Mouse (Mus musculus): ENCODE measurements around the gene Tspan10. TPM values are rescaled to one million over a fixed set of nuclear protein-coding genes. Genes with fewer than 3 reads are reported as not detected.

Gene Tspan10
- polyA plus RNA-seq, 2 experiments = not detected

GRCm38 (mm10) chr11:120484265-120484981 lies 42.0 kb downstream of the Tspan10 start, which contains the start of gene Mrpl12:
TSS of gene Mrpl12 (plus strand) at chr11:120484613.
- no peaks in the 10 kb centered on the region for H3K27me3 ChIP-seq (ENCODE audit: control insufficient read depth, insufficient read depth, low read length)
- ATAC-seq (ENCODE audit: insufficient read depth) = peak; percentile 87
- TF ChIP-seq CTCF (IDR thresholded peaks at IDR 0.05; ENCODE audit: low read depth) (peak; percentile 27; the same call in 1 of the 2 replicates), EP300 (IDR thresholded peaks at IDR 0.05; ENCODE audit: low read depth) (peak; percentile 45)
- H3K36me3 ChIP-seq (replicated peaks; ENCODE audit: control insufficient read depth, insufficient read depth, low read depth) = peaks cover 48% of the 10 kb centered on the region
- peak within 1 kb of the TSS; percentile 92 for H3K9ac ChIP-seq (replicated peaks)
- peak within 1 kb of the TSS; percentile 70 for H3K4me2 ChIP-seq (ENCODE audit: low read depth)
- H3K9me3 ChIP-seq (ENCODE audit: control insufficient read depth, low read length) = no peaks in the 10 kb centered on the region
- WGBS (ENCODE audit: insufficient replicate concordance) = under 1% methylated on average over 60 of the region's 60 CpGs
- peak; percentile 85 to 87 (median 87) for DNase-seq (ENCODE audit: low read depth in 3 of 3, low spot score in 3 of 3)
- H3K27ac ChIP-seq = peak within 1 kb of the TSS; percentile 37
- H3K4me1 ChIP-seq (replicated peaks; ENCODE audit: control insufficient read depth in 2 of 2, insufficient read depth in 2 of 2, low read length in 1 of 2) = peaks cover 4 to 6% of the 10 kb centered on the region in 2 experiments
- peak within 1 kb of the TSS; percentile 70 to 92 for H3K4me3 ChIP-seq (ENCODE audit: insufficient read depth in 1 of 2, low read depth in 2 of 2, low read length in 2 of 2)

GRCm38 (mm10) chr11:120485251-120485650 lies 42.8 kb downstream of the Tspan10 start:
- H3K4me3 ChIP-seq (ENCODE audit: insufficient read depth in 1 of 2, low read depth in 2 of 2, low read length in 2 of 2) = peak overlapping the region; percentile 70 to 92
- no peaks in the 10 kb centered on the region for H3K9me3 ChIP-seq (ENCODE audit: control insufficient read depth, low read length)
- peaks cover 42% of the 10 kb centered on the region for H3K36me3 ChIP-seq (replicated peaks; ENCODE audit: control insufficient read depth, insufficient read depth, low read depth)
- H3K27ac ChIP-seq = peak overlapping the region; percentile 37
- TF ChIP-seq CTCF (IDR thresholded peaks at IDR 0.05; ENCODE audit: low read depth) = no peak
- no peak for TF ChIP-seq EP300 (IDR thresholded peaks at IDR 0.05; ENCODE audit: low read depth)
- DNase-seq (ENCODE audit: low read depth in 3 of 3, low spot score in 3 of 3) (no peak), ATAC-seq (ENCODE audit: insufficient read depth) (no peak)
- WGBS (ENCODE audit: insufficient replicate concordance) = 6% methylated on average over 10 of the region's 10 CpGs
- H3K4me2 ChIP-seq (ENCODE audit: low read depth) = peak overlapping the region; percentile 70
- no peaks in the 10 kb centered on the region for H3K27me3 ChIP-seq (ENCODE audit: control insufficient read depth, insufficient read depth, low read length)
- H3K4me1 ChIP-seq (replicated peaks; ENCODE audit: control insufficient read depth in 2 of 2, insufficient read depth in 2 of 2, low read length in 1 of 2) = peaks cover 8 to 15% of the 10 kb centered on the region in 2 experiments
- peak overlapping the region; percentile 92 for H3K9ac ChIP-seq (replicated peaks)

- Histone ChIP-seq H3K4me2 (ENCODE audit: low read depth) (no peak overlapping the region), H3K9me3 (ENCODE audit: control insufficient read depth, low read length) (no peaks in the 10 kb centered on the region)
- WGBS (ENCODE audit: insufficient replicate concordance) = 77% methylated on average over 4 of the region's 4 CpGs
These were observed 46.1 kb downstream of the Tspan10 start for GRCm38 (mm10) chr11:120488516-120488915.

GRCm38 (mm10) chr11:120489054-120489761 lies 46.8 kb downstream of the Tspan10 start:
- H3K9me3 ChIP-seq (ENCODE audit: control insufficient read depth, low read length) = no peaks in the 10 kb centered on the region
- DNase-seq (ENCODE audit: low read depth in 3 of 3, low spot score in 3 of 3) (peak; percentile 73 to 80 (median 76)), ATAC-seq (ENCODE audit: insufficient read depth) (peak; percentile 21)
- peak overlapping the region; percentile 18; the same call in 1 of the 2 replicates for H3K4me2 ChIP-seq (ENCODE audit: low read depth)
- 53% methylated on average over 4 of the region's 4 CpGs for WGBS (ENCODE audit: insufficient replicate concordance)
- peaks cover 32% of the 10 kb centered on the region for H3K36me3 ChIP-seq (replicated peaks; ENCODE audit: control insufficient read depth, insufficient read depth, low read depth)
- peak overlapping the region; percentile 23; the same call in 1 of the 2 replicates for H3K9ac ChIP-seq (replicated peaks)
- H3K27me3 ChIP-seq (ENCODE audit: control insufficient read depth, insufficient read depth, low read length) = no peaks in the 10 kb centered on the region
- peaks cover 17 to 30% of the 10 kb centered on the region in 2 experiments for H3K4me1 ChIP-seq (replicated peaks; ENCODE audit: control insufficient read depth in 2 of 2, insufficient read depth in 2 of 2, low read length in 1 of 2)
- H3K4me3 ChIP-seq (ENCODE audit: insufficient read depth in 1 of 2, low read depth in 2 of 2, low read length in 2 of 2) = no peak overlapping the region
- H3K27ac ChIP-seq = peak overlapping the region; percentile 57
- TF ChIP-seq EP300 (IDR thresholded peaks at IDR 0.05; ENCODE audit: low read depth) (no peak), CTCF (IDR thresholded peaks at IDR 0.05; ENCODE audit: low read depth) (peak; percentile 97)

More at GRCm38 (mm10) chr11:120488516-120488915, 46.1 kb downstream of the Tspan10 start:
- TF ChIP-seq CTCF (IDR thresholded peaks at IDR 0.05; ENCODE audit: low read depth) (no peak), EP300 (IDR thresholded peaks at IDR 0.05; ENCODE audit: low read depth) (no peak)
- H3K9ac ChIP-seq (replicated peaks) = no peak overlapping the region
- H3K27me3 ChIP-seq (ENCODE audit: control insufficient read depth, insufficient read depth, low read length) = no peaks in the 10 kb centered on the region
- ATAC-seq (ENCODE audit: insufficient read depth) (no peak), DNase-seq (ENCODE audit: low read depth in 3 of 3, low spot score in 3 of 3) (no peak)
- peaks cover 20 to 30% of the 10 kb centered on the region in 2 experiments for H3K4me1 ChIP-seq (replicated peaks; ENCODE audit: control insufficient read depth in 2 of 2, insufficient read depth in 2 of 2, low read length in 1 of 2)
- H3K4me3 ChIP-seq (ENCODE audit: insufficient read depth in 1 of 2, low read depth in 2 of 2, low read length in 2 of 2) = no peak overlapping the region
- no peak overlapping the region for H3K27ac ChIP-seq
- H3K36me3 ChIP-seq (replicated peaks; ENCODE audit: control insufficient read depth, insufficient read depth, low read depth) = peaks cover 32% of the 10 kb centered on the region
